Mouse (Mus musculus): ENCODE measurements around the gene Rabggta.

Gene Rabggta

GRCm38 (mm10) chr14:55689433-55689832 is 32.6 kb downstream of the Rabggta start:
- no peak for DNase-seq (ENCODE audit: low read depth)

GRCm38 (mm10) chr14:55682118-55682493 is 40.0 kb downstream of the Rabggta start:
- no peak for DNase-seq (ENCODE audit: low read depth)

GRCm38 (mm10) chr14:55681160-55682117 is 40.6 kb downstream of the Rabggta start, which contains the start of gene Tinf2:
Tinf2 (minus strand) TSS chr14:55681820.
- peak; percentile 98 for DNase-seq (ENCODE audit: low read depth)

- no peak for DNase-seq (ENCODE audit: low read depth)
These were observed 44.4 kb downstream of the Rabggta start for GRCm38 (mm10) chr14:55677615-55678014.

- DNase-seq (ENCODE audit: low read depth): no peak
These were observed 49.4 kb downstream of the Rabggta start for GRCm38 (mm10) chr14:55672741-55673060.

DNA sequence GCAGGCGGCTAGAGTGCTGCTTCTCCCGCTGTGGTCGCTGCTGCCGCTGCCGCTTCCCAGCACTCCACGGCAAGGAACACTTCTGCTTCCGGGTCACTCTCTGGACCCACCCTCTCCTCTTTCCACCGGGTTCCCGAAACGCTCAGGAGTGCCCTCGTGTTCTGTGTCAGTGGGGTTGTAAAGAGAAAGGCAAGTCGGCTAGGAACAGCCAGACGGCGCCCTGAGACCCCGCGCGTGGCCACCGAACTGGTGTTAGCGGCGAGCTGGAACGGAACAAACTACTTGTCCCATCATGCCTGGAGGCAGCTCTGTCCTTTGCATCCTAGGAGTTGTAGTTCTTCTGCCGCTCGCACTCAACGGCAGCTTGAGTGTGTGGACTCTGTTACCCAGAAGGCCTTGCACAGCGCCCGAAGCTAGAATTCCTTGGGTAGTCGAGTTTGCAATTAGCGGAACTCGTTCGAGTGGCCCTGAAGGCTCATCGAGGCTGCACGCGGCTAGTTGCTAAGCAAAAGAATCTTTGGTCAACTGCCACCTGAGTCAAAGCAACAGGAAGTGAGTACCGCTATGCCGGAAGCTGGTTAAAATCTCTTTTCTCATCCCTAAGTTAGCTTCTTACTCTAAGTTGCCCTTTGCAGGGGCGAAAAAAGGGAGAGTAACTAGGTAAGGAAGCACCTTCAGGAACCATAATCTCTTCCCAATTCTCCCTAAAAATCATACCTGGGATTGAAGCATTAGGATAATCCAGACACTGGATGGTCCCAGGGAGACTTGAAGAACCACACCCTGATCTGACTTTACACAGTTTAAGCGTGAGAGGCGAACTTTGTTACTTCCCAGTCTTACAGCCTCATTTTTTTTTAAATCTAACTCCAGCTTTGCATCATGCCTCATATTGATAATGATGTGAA is 50.0 kb downstream of the Rabggta start, which contains the start of the genes Gmpr2 and Nedd8:
Gmpr2 (plus strand) TSS at position 109 of the 908 bp plus-strand sequence.
Nedd8 (minus strand) TSS at position 292 of the 908 bp plus-strand sequence.
- DNase-seq (ENCODE audit: low read depth): peak; percentile 99

DNA sequence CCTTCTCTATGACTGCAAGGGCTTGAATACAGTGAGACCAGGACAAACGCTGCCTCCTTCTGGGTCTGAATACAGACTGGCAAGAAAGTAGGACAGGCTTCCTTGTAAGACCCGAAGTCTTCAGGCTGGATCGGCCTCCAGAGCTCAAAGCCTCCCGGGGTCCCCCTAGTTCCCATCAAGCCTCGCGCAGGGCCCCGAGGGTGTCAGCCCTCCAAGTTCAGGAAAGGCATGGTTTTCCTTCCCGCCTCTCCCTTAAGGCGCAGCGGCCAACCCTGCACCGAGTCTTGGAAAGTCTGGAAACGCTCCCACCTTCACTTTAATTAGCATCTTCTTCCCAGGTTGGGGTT is 50.6 kb downstream of the Rabggta start:
- no peak for DNase-seq (ENCODE audit: low read depth)
